Mouse (Mus musculus): ENCODE measurements around the gene Snn. TPM values are rescaled to one million over a fixed set of nuclear protein-coding genes. Genes with fewer than 3 reads are reported as not detected.
A peak's percentile ranks its signal among the peaks of the same experiment; 100 is the strongest.

The Snn gene
- total and polyA plus RNA-seq, 3 experiments, result 34.0 to 93.8 (median 53.1) TPM

DNA sequence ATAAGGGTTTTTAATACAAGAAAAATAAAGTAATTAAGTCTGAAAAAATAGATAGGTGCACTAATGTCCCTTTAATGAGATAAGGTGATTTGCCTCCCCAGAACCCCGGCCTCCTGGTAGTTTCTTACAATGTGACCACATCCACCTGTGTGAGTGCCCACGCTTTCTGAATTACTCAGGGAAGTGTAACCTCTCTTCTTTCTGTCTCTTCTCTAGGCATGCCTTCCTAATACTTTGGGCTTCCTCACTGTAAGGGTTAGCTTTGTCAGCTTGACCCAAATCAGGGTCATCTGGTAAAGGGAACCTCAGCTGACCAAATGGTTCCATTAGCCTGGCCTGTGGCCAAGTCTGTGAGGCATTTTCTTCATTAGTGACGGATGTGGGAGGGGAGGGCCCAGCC lies 46.3 kb upstream of the Snn start (continued):
- TF ChIP-seq CHD1 (IDR thresholded peaks at IDR 0.05; ENCODE audit: low read depth, low read length) (no peak), IRF4 (IDR thresholded peaks at IDR 0.05; ENCODE audit: low read depth, low read length) (peak; percentile 85), PAX5 (IDR thresholded peaks at IDR 0.05; ENCODE audit: low read length) (no peak), NRF1 (IDR thresholded peaks at IDR 0.05; ENCODE audit: low read depth, low read length) (no peak), NELFE (IDR thresholded peaks at IDR 0.05; ENCODE audit: low read depth, low read length) (no peak), MAX (IDR thresholded peaks at IDR 0.05; ENCODE audit: low read length) (no peak), CHD2 (IDR thresholded peaks at IDR 0.05; ENCODE audit: low read length) (peak; percentile 46), RAD21 (IDR thresholded peaks at IDR 0.05; ENCODE audit: low read depth, low read length) (no peak), BHLHE40 (IDR thresholded peaks at IDR 0.05; ENCODE audit: low read depth, low read length) (peak; percentile 74), MAFK (IDR thresholded peaks at IDR 0.05; ENCODE audit: insufficient replicate concordance, low read length) (0 out of 2 replicates have a peak, but pooled peaks have one; percentile 5), MXI1 (IDR thresholded peaks at IDR 0.05; ENCODE audit: low read depth, low read length) (no peak), ZMIZ1 (IDR thresholded peaks at IDR 0.05; ENCODE audit: low read depth, low read length) (no peak), MYC (IDR thresholded peaks at IDR 0.05; ENCODE audit: low read depth, low read length) (no peak), RCOR1 (conservative IDR thresholded peaks at IDR 0.05; ENCODE audit: low read depth, low read length) (no peak), EP300 (IDR thresholded peaks at IDR 0.05; ENCODE audit: low read length) (peak; percentile 82), JUN (IDR thresholded peaks at IDR 0.05; ENCODE audit: insufficient read depth, low read depth, low read length) (peak; percentile 39; the same call in 1 of the 2 replicates), ELF1 (IDR thresholded peaks at IDR 0.05; ENCODE audit: low read depth, low read length) (no peak), USF2 (conservative IDR thresholded peaks at IDR 0.05; ENCODE audit: low read depth, low read length) (no peak), SMC3 (IDR thresholded peaks at IDR 0.05; ENCODE audit: low read depth, low read length) (no peak)

GRCm38 (mm10) chr16:11016353-11016752 lies 44.4 kb upstream of the Snn start:
- dilution Hi-C loops (cut with MboI; ENCODE audit: extremely low pct_ligation_motif_present, extremely low pct_unique_long_range_greater_than_20kb, low sequenced_read_pairs), result no loop called here

More at GRCm38 (mm10) chr16:11016353-11016752, 44.4 kb upstream of the Snn start:
- Histone ChIP-seq H3K27me3 (replicated peaks) (no peaks in the 10 kb centered on the region), H3K79me2 (replicated peaks; ENCODE audit: control insufficient read depth, extremely low read depth, insufficient read depth, poor library complexity, severe bottlenecking) (no peaks in the 10 kb centered on the region), H3K4me3 (replicated peaks in 1 of 3; ENCODE audit: low read depth in 2 of 3, low read length in 2 of 3, poor library complexity in 1 of 3) (no peak overlapping the region), H3K4me2 (ENCODE audit: insufficient read depth, low read depth, poor library complexity, severe bottlenecking) (no peak overlapping the region), H3K4me1 (ENCODE audit: control insufficient read depth in 1 of 2, insufficient read depth in 2 of 2) (peaks cover 35 to 72% of the 10 kb centered on the region in 2 experiments), H3K9me3 (replicated peaks; ENCODE audit: low read length) (no peaks in the 10 kb centered on the region), H3K9ac (ENCODE audit: insufficient read depth, low read depth) (no peak overlapping the region), H3K36me3 (replicated peaks in 1 of 2; ENCODE audit: control insufficient read depth in 1 of 2, insufficient read depth in 1 of 2, low read length in 1 of 2) (no peaks in the 10 kb centered on the region), H3K27ac (ENCODE audit: insufficient read depth, low read depth) (no peak overlapping the region)
- TF ChIP-seq IRF4 (IDR thresholded peaks at IDR 0.05; ENCODE audit: low read depth, low read length), result no peak
- TF ChIP-seq UBTF (IDR thresholded peaks at IDR 0.05; ENCODE audit: low read depth, low read length), result no peak
- TF ChIP-seq ZNF384 (IDR thresholded peaks at IDR 0.05; ENCODE audit: low read depth, low read length), result no peak
- no peak for TF ChIP-seq PAX5 (IDR thresholded peaks at IDR 0.05; ENCODE audit: low read length)
- no peak for TF ChIP-seq MYC (IDR thresholded peaks at IDR 0.05; ENCODE audit: low read depth, low read length)
- TF ChIP-seq BHLHE40 (IDR thresholded peaks at IDR 0.05; ENCODE audit: low read depth, low read length), result no peak
- no peak for TF ChIP-seq USF2 (conservative IDR thresholded peaks at IDR 0.05; ENCODE audit: low read depth, low read length)
- no peak for TF ChIP-seq CTCF (conservative IDR thresholded peaks at IDR 0.05 in 1 of 2, IDR thresholded peaks at IDR 0.05 in 1 of 2; ENCODE audit: low read depth in 2 of 2, low read length in 2 of 2)
- in situ Hi-C loops (cut with MboI; ENCODE audit: low pct_ligation_motif_present, low pct_unique_long_range_greater_than_20kb, low sequenced_read_pairs), result loop anchor here (5.0 kb wide), 1 partner anchor 44 kb away; no protein-coding TSS in a partner anchor
- no peak for DNase-seq (ENCODE audit: extremely low read depth)

Data from CH12.LX (cell line).